7 mouse cellular contexts compared by ENCODE assay signal in the genomic region with DNA sequence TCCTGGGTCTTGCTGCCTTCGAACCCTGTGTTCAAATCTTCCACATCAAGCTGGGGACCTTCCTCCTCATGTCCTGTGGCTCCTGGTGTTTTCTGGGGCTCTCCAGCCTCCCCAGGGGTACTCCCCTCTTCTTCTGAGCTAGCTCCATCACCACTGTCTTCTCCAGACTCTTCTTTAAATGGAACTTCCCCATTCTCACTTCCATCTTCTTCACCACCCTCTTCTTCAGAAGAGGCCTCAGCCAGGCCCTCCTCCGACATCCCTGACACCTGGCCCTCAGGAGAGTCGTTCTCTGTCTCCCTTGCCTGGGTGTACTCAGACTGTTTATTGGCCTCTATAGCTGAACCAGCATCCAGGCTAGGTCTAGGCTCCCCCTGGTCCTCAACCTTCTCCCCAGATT.
"Had no signal": no experiment of that assay in that cellular context is flagged by ENCODE, and none has a peak within 500 bp of the region (broad histone marks: within the 10 kb centered on the region; RNA-seq: fewer than 3 reads in every experiment).

No protein-coding gene starts in this region.

- H3K4me2 ChIP-seq: liver, embryonic 13.5 days; midbrain, embryonic 11.5 days had no signal

- H3K9me3 ChIP-seq: liver, embryonic 13.5 days had no signal

- H3K27me3 ChIP-seq: liver, embryonic 13.5 days had no signal

- H3K4me1 ChIP-seq: liver, embryonic 13.5 days had no signal

- H3K36me3 ChIP-seq: liver, embryonic 13.5 days had no signal

- H3K9ac ChIP-seq: liver, embryonic 13.5 days had no signal

- H3K4me3 ChIP-seq: liver, embryonic 13.5 days had no signal

- H3K27ac ChIP-seq: liver, embryonic 13.5 days; stomach, postnatal 0 days had no signal

- DNase-seq: liver, embryonic 13.5 days; lung, adult 2 months; midbrain, embryonic 14.5 days; right cerebral cortex, postnatal 14 days; right cerebral cortex, postnatal 4 days had no signal
